Mouse (Mus musculus) erythroblast, embryonic 14.5 days (primary cell): ENCODE measurements around the gene Ficd.

Experiments used
- GATA1 ChIP-seq: IDR thresholded peaks from 2 replicates; pipeline ENCODE4 v1.6.1; 2012; ENCODE audit warnings: low read length, inconsistent platforms, mixed read lengths
- TAL1 ChIP-seq: IDR thresholded peaks from 3 replicates; pipeline ENCODE4 v1.6.1; 2012; ENCODE audit warnings: low read length, inconsistent platforms, mixed read lengths

DNA sequence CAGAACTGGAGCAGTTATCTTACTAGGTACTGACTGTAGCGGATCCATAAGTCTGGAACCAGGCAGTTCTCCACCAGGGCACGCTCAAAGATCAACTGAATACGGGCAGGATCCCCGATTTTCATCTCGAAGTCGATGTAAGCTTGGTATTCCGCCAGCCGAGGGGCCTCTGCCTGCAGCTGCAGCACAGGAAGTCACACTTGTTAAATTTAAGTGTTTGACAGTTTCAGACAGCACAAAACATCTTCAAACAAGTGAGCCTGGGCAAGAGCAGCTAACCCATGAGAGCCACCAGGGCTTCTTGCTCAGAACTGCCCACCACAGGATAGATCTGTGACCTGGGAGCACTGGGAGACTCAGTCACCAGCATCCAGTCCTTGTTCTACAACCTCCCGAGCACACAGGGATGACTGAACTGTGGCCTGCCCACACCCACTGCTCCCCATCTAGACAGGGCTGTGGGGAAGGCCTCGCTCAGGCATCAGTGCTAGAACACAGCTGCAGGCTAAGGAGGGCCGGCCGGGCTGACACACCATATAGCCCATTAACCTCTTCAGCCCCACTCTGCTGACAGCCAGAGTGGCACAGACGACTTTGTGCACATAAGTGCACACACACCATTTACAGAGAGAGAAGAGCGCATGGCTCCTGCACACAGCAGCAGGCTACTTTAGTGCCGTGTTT lies 19.9 kb downstream of the Ficd start:
- no peak for TF ChIP-seq GATA1
- TF ChIP-seq TAL1: no peak
